Mouse (Mus musculus) liver, embryonic 11.5 days (tissue): ENCODE measurements around the gene Fos. TPM values are rescaled to one million over a fixed set of nuclear protein-coding genes. Genes with fewer than 3 reads are reported as not detected.
"Not testable (repeated sequence)": the region's sequence is repeated elsewhere in the genome, so short reads cannot be mapped to it uniquely, and the experiment has no call there.

Experiments used
- ATAC-seq: fragments of 200-750 bp; cut with Nextera tagmentation; replicated peaks from 2 replicates; pipeline ENCODE4 v1.8.0; 2017; ENCODE audit warnings: moderate number of reproducible peaks, mild to moderate bottlenecking, moderate TSS enrichment, moderate library complexity; ENCODE audit not compliant: low FRiP score
- DNase-seq: peaks from one replicate; pipeline ENCODE4 v3.0.0-alpha.2; 2017; ENCODE audit warnings: low spot score
- H3K27ac ChIP-seq: fragments of 300-500 bp; sonication (generic); 2 replicates; pipeline ENCODE4 v1.5.1; 2014; ENCODE audit warnings: mild to moderate bottlenecking, low read depth, low read length, control low read depth
- H3K27me3 ChIP-seq: fragments of 300-500 bp; sonication (generic); replicated peaks from 2 replicates; pipeline ENCODE4 v1.6.1; 2014; ENCODE audit warnings: low read length, mixed read lengths; ENCODE audit not compliant: control insufficient read depth, insufficient read depth
- H3K36me3 ChIP-seq: fragments of 300-500 bp; sonication (generic); 2 replicates; pipeline ENCODE4 v1.6.1; 2014; ENCODE audit warnings: mild to moderate bottlenecking, low read length, moderate library complexity, mixed read lengths; ENCODE audit not compliant: control insufficient read depth, insufficient read depth
- H3K4me1 ChIP-seq: fragments of 300-500 bp; sonication (generic); replicated peaks from 2 replicates; pipeline ENCODE4 v1.6.1; 2014; ENCODE audit warnings: low read length, mixed read lengths; ENCODE audit not compliant: control insufficient read depth, insufficient read depth
- H3K4me2 ChIP-seq: fragments of 300-500 bp; sonication (generic); 2 replicates; pipeline ENCODE4 v1.6.1; 2014; ENCODE audit warnings: mild to moderate bottlenecking, control low read depth, moderate library complexity
- H3K4me3 ChIP-seq: fragments of 300-500 bp; sonication (generic); 2 replicates; pipeline ENCODE4 v1.5.1; 2014; ENCODE audit warnings: low read depth, low read length, control low read depth
- H3K9ac ChIP-seq: fragments of 300-500 bp; sonication (generic); 2 replicates; pipeline ENCODE4 v1.6.1; 2014; ENCODE audit warnings: low read depth, low read length, control low read depth
- H3K9me3 ChIP-seq: fragments of 300-500 bp; sonication (generic); 2 replicates; pipeline ENCODE4 v1.6.1; 2016; ENCODE audit warnings: low read length, inconsistent platforms, mixed read lengths; ENCODE audit not compliant: control insufficient read depth
- WGBS: fragments of 180-500 bp; shearing (Covaris S2); extraction: QIAGEN DNeasy Blood & Tissue Kit; methylation state at CpG from one replicate; pipeline ENCODE4 v1.1.7; 2014; 5-methylcytosine and 5-hydroxymethylcytosine counted together
- polyA plus RNA-seq: library from polyadenylated mRNA; unstranded; fragments of >200 nt; fragmentation: Nextera tagmentation; extraction: Ambion mirVana; gene quantifications from 2 replicates; pipeline ENCODE4 v1.2.1, GENCODE M21; 2014

The Fos gene
- polyA plus RNA-seq, 1 experiment from 2014 or later = 1.6 TPM

DNA sequence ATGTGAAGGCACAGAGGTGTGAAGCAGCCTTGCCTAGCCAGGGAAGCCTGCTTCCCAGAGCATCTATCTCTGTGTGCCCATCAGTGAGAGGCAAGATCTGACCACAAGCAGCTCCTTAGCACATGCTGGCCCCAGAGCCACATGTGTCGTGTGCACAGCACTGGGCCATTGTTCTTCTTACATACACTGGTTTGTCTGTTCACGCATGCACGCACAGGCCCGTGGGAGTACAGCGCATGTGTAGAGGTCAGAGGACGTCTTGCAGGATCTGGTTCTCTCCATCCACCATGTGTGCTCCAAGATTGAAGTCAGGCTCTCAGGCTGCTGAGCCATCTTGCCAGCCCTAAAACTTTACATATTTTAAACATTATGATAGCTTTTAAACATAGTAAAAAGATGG lies 47.4 kb downstream of the Fos start:
- Histone ChIP-seq H3K27me3 (no peaks in the 10 kb centered on the region), H3K4me2 (no peak overlapping the region), H3K9me3 (no peaks in the 10 kb centered on the region), H3K4me3 (no peak overlapping the region), H3K4me1 (peaks cover 4% of the 10 kb centered on the region; the same call in 1 of the 2 replicates), H3K9ac (no peak overlapping the region), H3K36me3 (no peaks in the 10 kb centered on the region), H3K27ac (no peak overlapping the region)
- DNase-seq (no peak), ATAC-seq (no peak)
- WGBS = 89% methylated on average over 6 of the region's 6 CpGs

DNA sequence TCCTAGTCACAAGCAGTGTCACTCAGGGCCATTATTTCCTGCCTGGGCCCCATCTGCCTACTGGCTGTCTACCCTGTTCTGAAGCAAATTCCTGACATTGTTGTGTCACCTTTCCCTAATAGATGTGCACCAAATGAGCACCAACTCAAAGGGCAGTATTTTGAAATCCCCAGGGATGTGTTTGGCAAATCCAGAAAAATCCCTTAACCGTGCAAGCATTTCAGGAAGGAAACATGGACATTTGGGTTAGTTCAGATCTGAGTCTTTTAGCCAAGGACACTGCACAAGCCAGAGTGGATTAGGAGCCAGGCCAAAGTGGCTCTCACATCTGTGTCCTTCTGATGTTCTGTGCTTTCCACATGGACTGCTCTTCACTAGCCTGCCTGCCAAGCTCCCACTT lies 48.0 kb downstream of the Fos start:
- no peak overlapping the region for H3K4me3 ChIP-seq
- H3K9me3 ChIP-seq = no peaks in the 10 kb centered on the region
- WGBS = 74% methylated on average over 1 of the region's 1 CpGs
- peaks cover 4% of the 10 kb centered on the region; the same call in 1 of the 2 replicates for H3K4me1 ChIP-seq
- ATAC-seq = no peak
- H3K36me3 ChIP-seq = no peaks in the 10 kb centered on the region
- no peak overlapping the region for H3K27ac ChIP-seq
- H3K9ac ChIP-seq = no peak overlapping the region
- DNase-seq = no peak
- no peaks in the 10 kb centered on the region for H3K27me3 ChIP-seq
- no peak overlapping the region for H3K4me2 ChIP-seq

DNA sequence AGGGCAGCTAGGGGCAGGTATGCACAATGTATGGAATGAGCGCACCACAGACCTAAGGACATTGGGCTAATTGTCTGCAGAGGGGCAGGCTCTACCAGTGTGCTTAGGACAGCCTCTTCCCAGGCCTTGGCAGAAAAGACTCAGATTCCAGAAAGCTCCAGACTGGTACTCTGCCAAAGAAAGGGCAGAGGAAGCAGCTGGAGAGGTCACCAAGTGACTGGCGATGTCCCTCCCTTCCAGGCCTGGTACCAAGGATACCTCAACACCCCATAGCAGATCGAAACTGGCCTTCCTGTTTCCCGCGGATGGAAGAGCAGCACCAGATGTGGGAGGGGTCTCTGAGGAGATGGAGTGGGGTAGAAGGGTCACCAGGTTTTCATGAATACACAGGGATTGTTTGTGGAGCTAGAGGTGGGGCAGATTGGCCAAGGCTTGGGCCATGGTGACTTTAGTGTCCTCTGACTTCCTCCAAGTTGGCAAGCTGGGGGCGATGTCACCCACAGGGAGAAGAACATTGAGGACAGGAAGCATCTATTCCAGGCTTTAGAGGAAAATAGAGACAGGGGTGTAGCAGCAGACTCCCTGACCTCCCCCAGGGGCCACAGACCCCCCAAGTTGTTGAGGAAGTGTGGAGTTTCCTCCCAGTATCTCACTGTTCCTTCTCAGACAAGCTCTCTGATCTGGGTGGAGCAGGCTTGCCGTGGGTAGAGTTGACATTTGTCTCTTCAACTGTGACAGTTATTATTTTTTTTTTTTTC lies 49.1 kb downstream of the Fos start:
- Histone ChIP-seq H3K4me3 (no peak overlapping the region), H3K4me1 (peaks cover 4% of the 10 kb centered on the region; the same call in 1 of the 2 replicates), H3K27me3 (no peaks in the 10 kb centered on the region), H3K9me3 (no peaks in the 10 kb centered on the region), H3K36me3 (no peaks in the 10 kb centered on the region), H3K27ac (no peak overlapping the region), H3K4me2 (no peak overlapping the region), H3K9ac (no peak overlapping the region)
- no peak for DNase-seq
- 56% methylated on average over 7 of the region's 7 CpGs for WGBS
- no peak for ATAC-seq

DNA sequence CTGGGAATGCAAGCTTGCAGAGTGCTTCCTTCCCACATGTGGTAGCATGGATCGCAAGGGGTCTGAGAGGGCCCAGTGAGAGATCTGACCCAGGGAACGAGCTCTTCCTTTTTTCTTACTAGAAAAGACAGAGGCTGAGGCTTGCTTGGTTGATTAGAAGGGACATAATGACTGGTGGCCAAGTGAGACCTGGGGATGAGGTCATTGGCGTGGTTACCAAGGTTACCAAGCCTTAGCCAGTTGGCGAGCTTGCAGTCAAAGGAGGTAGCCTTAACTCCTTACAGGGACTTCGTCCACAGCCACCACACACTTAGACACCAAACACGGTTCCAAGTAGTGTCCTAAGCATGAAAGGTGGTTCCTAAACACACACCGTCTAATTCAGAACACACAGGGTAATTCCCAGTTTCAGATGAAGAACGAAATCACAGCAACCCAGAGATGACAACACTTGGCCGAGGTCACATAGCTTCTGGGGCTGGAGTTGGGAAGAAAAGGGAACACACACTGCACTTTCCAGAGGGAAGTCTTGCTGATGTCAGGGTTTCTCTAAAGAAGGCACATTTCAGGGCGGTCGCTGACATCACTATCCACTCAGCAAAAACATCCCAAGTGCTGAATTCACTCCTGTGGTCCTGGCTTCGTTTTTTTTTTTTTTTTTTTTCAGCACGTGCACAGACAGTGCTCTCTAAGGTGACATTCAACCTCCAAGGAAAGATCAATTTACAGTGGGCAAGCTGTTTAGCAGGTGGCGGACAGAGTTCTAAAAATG lies 49.9 kb downstream of the Fos start:
- no peak for DNase-seq
- H3K9me3 ChIP-seq = no peaks in the 10 kb centered on the region
- H3K4me3 ChIP-seq = no peak overlapping the region
- H3K4me2 ChIP-seq = no peak overlapping the region
- ATAC-seq = no peak
- no peaks in the 10 kb centered on the region for H3K27me3 ChIP-seq
- H3K36me3 ChIP-seq = no peaks in the 10 kb centered on the region
- peaks cover 4% of the 10 kb centered on the region; the same call in 1 of the 2 replicates for H3K4me1 ChIP-seq
- WGBS = 59% methylated on average over 14 of the region's 14 CpGs
- H3K27ac ChIP-seq = no peak overlapping the region
- no peak overlapping the region for H3K9ac ChIP-seq

DNA sequence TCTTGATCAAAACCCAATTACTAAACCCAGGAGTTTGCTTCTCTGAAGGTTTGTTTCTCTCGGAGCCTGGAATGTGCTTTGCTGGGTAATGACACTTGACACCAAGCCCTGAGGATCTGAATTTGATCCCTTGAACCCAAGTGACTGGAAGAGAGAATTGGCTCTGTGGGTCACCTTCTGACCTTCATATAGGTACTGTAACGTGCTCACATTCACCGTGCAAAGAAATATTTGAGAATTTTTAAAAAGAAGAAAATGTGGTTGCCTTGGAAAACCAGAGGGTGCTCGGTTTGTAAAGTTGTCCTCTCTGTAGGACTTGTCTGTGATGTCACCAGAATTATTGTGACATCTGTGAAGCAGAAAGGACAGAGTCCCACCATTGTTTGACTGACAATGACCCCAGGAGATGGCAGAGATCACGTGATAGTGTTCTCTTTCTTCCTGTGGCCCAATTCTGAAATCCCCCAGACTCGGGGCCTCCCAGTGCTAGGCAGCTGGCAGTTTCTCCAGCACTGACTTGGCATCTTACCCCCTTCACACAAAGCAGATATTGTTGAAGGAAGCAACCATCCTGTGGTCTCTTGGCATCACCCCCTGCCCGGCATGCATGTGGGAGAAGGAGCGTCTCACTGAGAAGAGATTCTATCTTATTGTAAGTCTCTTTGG lies 50.6 kb downstream of the Fos start:
- 55% methylated on average over 8 of the region's 8 CpGs for WGBS
- no peak overlapping the region for H3K27ac ChIP-seq
- no peaks in the 10 kb centered on the region for H3K36me3 ChIP-seq
- DNase-seq = no peak
- no peak overlapping the region for H3K4me3 ChIP-seq
- ATAC-seq = no peak
- H3K9ac ChIP-seq = no peak overlapping the region
- no peak overlapping the region for H3K4me2 ChIP-seq
- peaks cover 4% of the 10 kb centered on the region; the same call in 1 of the 2 replicates for H3K4me1 ChIP-seq
- no peaks in the 10 kb centered on the region for H3K9me3 ChIP-seq
- H3K27me3 ChIP-seq = no peaks in the 10 kb centered on the region

DNA sequence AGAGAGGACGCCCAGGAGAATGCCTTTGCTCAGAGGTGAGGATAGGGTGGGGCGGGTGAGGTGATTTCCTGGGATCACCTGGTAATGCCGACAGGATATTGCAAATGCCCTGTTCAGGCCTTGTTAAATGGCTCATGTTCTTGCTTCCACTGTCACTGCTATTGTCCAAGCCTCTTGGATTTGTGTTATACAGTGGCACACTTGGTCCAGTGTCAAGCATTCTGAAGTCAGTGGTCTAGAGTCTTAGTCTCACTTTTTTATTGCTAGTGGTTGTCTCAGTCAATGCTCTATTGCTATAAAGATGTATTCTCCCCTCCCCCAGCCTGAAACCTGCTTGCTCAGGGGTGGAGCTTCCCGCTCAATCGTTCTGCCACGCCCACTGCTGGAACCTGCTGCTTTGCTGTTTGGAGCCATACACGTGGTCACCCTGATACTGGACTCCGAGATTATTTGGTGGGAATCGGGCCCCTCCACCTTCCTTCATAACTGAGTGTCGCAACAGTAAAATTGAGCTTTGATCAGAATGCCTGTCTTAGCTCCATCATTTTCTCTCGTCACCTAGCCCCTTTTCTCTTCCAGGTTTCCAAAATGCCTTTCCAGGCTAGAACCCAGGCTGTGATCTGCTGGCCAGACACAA lies 51.3 kb downstream of the Fos start:
- not testable (repeated sequence) for DNase-seq, ATAC-seq, H3K36me3 ChIP-seq

More for the DNA sequence above, 51.3 kb downstream of the Fos start:
- H3K27ac ChIP-seq, H3K9me3 ChIP-seq, H3K27me3 ChIP-seq, H3K4me1 ChIP-seq, H3K4me2 ChIP-seq, H3K9ac ChIP-seq, H3K4me3 ChIP-seq: not testable (repeated sequence)
- 58% methylated on average over 11 of the region's 11 CpGs for WGBS

Other genes with a start within 250 kb of the Fos start
- 6.1 and 7.8 TPM in 2 replicates for gene Mlh3, start 203.3 kb upstream of the Fos start, polyA plus RNA-seq
- 88.3 and 92.2 TPM in 2 replicates for gene Acyp1, start 185.5 kb upstream of the Fos start, polyA plus RNA-seq
- 0.43 and 0.49 TPM in 2 replicates for gene Zc2hc1c, start 185.3 kb upstream of the Fos start, polyA plus RNA-seq
- gene Nek9, start 134.5 kb upstream of the Fos start, polyA plus RNA-seq = 7.2 and 9.4 TPM in 2 replicates
- 271 and 278 TPM in 2 replicates for gene Tmed10, start 99.0 kb upstream of the Fos start, polyA plus RNA-seq
- 0.21 and 0.59 TPM in 2 replicates for gene Jdp2, start 125.1 kb downstream of the Fos start, polyA plus RNA-seq
- gene Batf, start 212.8 kb downstream of the Fos start, polyA plus RNA-seq = 6.8 and 8.6 TPM in 2 replicates